Mouse (Mus musculus) neural tube, embryonic 15.5 days (tissue): ENCODE data around the gene Sfrp2. TPM values are rescaled to one million over a fixed set of nuclear protein-coding genes. Genes with fewer than 3 reads are reported as not detected.

Experiments used
- ATAC-seq: fragments of 200-750 bp; cut with Nextera tagmentation; 2 replicates; pipeline ENCODE4 v1.8.0; 2017; ENCODE audit warnings: mild to moderate bottlenecking, moderate TSS enrichment, moderate library complexity; ENCODE audit not compliant: low FRiP score
- H3K27ac ChIP-seq: fragments of 300-500 bp; sonication (generic); replicated peaks from 2 replicates; pipeline ENCODE4 v1.5.1; 2015; ENCODE audit warnings: mild to moderate bottlenecking, inconsistent platforms
- H3K27me3 ChIP-seq: fragments of 300-500 bp; sonication (generic); replicated peaks from 2 replicates; pipeline ENCODE4 v1.6.1; 2015; ENCODE audit warnings: inconsistent platforms
- H3K36me3 ChIP-seq: fragments of 300-500 bp; sonication (generic); 2 replicates; pipeline ENCODE4 v1.6.1; 2015; ENCODE audit warnings: inconsistent platforms
- H3K4me1 ChIP-seq: fragments of 300-500 bp; sonication (generic); 2 replicates; pipeline ENCODE4 v1.6.1; 2015; ENCODE audit warnings: inconsistent platforms
- H3K4me2 ChIP-seq: fragments of 300-500 bp; sonication (generic); 2 replicates; pipeline ENCODE4 v1.6.1; 2015; ENCODE audit warnings: inconsistent platforms, mild to moderate bottlenecking, moderate library complexity
- H3K4me3 ChIP-seq: fragments of 300-500 bp; sonication (generic); replicated peaks from 2 replicates; pipeline ENCODE4 v1.5.1; 2015; ENCODE audit warnings: mild to moderate bottlenecking, inconsistent platforms
- H3K9ac ChIP-seq: fragments of 300-500 bp; sonication (generic); replicated peaks from 2 replicates; pipeline ENCODE4 v1.6.1; 2015; ENCODE audit warnings: mild to moderate bottlenecking, inconsistent platforms
- H3K9me3 ChIP-seq: fragments of 300-500 bp; sonication (generic); replicated peaks from 2 replicates; pipeline ENCODE4 v1.6.1; 2016; ENCODE audit warnings: inconsistent platforms
- WGBS: fragments of 180-500 bp; shearing (Covaris S2); methylation state at CpG from one replicate; pipeline ENCODE4 v1.1.7; 2015; ENCODE audit warnings: mixed read lengths; 5-methylcytosine and 5-hydroxymethylcytosine counted together
- polyA plus RNA-seq: library from polyadenylated mRNA; unstranded; fragments of >200 nt; fragmentation: Nextera tagmentation; extraction: Ambion mirVana; gene quantifications from 2 replicates; pipeline ENCODE4 v1.2.1, GENCODE M21; 2015

Gene Sfrp2
- polyA plus RNA-seq, 1 experiment from 2014 or later, result 70.1 TPM

DNA sequence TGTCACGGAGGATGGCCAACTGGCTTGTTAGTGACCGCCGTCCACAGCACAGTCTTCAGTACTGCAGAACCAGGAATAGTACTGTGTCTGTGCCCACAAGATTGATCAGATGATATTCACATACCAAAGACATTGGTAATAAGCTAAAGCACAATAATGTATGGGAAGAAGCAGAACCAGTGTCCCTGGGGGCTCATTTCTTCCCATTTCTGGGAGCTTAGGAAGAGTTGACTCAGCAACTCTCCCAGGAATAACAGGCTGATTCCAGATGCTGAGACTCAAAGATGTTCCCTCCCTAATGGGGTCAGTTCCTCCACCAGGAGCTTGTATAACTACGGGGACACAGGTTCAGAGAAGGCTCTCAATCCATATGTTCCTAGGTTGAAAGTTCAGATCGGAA, 13.9 kb upstream of the Sfrp2 start:
- no peak for ATAC-seq
- no peaks in the 10 kb centered on the region for H3K27me3 ChIP-seq
- H3K9me3 ChIP-seq, result no peaks in the 10 kb centered on the region
- H3K4me3 ChIP-seq, result no peak overlapping the region
- no peaks in the 10 kb centered on the region for H3K36me3 ChIP-seq
- no peak overlapping the region for H3K4me2 ChIP-seq
- H3K9ac ChIP-seq, result no peak overlapping the region
- WGBS, result 93% methylated on average over 5 of the region's 5 CpGs
- H3K4me1 ChIP-seq, result no peaks in the 10 kb centered on the region
- H3K27ac ChIP-seq, result no peak overlapping the region

DNA sequence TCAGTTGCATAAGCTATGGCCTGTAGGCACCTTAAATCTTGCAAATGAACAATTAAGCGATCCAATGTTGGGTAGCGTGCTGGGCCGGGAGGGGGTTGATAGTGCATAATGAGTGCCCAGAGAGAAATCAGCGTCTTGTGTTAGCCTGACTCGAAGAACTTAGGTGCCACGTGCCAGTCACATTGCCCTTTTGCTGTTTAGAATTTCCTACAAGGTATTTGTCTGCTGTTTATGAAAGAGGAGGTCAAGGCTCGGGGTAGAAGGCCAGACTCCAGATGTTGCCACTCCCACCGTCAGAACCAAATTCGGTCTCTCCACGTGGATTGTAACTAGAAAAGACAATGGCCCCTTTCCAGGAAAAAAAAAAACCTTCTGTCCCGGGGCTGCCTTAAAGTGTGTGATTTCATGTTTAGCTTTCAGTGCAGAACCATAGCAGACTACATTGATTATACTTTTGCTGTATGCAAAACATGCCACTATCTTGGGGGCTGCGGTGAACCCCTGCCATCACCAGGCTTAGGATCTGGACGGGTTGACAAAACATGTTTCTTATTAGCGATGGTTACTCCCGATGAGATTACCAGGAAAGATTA, 11.0 kb upstream of the Sfrp2 start:
- Histone ChIP-seq H3K36me3 (no peaks in the 10 kb centered on the region), H3K27ac (no peak overlapping the region), H3K9me3 (no peaks in the 10 kb centered on the region), H3K4me2 (no peak overlapping the region), H3K9ac (no peak overlapping the region), H3K27me3 (no peaks in the 10 kb centered on the region), H3K4me1 (no peaks in the 10 kb centered on the region), H3K4me3 (no peak overlapping the region)
- 61% methylated on average over 15 of the region's 15 CpGs for WGBS
- no peak for ATAC-seq

DNA sequence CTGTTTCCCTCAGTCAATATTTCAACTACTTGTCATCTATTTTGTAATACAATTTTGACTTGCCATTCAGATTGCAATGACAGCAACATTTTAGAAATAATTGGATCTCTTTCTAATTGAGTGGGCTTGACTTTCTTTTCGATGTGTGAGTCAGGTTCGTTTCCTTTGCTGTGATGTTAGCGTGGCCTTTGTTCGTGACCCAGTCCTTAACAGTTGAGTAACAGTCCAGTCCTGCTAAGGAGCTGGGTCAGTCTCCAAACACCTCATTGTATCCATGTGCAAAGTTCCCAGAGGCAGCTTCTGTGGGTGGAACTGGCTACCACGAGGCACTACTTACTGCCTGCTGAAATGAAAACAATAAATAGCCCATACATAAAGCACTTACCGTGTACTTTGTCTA, 10.5 kb upstream of the Sfrp2 start:
- Histone ChIP-seq H3K9me3 (no peaks in the 10 kb centered on the region), H3K36me3 (no peaks in the 10 kb centered on the region), H3K4me3 (no peak overlapping the region), H3K9ac (no peak overlapping the region), H3K4me2 (no peak overlapping the region), H3K27me3 (no peaks in the 10 kb centered on the region), H3K27ac (no peak overlapping the region), H3K4me1 (no peaks in the 10 kb centered on the region)
- WGBS, result 71% methylated on average over 6 of the region's 6 CpGs
- ATAC-seq, result no peak

DNA sequence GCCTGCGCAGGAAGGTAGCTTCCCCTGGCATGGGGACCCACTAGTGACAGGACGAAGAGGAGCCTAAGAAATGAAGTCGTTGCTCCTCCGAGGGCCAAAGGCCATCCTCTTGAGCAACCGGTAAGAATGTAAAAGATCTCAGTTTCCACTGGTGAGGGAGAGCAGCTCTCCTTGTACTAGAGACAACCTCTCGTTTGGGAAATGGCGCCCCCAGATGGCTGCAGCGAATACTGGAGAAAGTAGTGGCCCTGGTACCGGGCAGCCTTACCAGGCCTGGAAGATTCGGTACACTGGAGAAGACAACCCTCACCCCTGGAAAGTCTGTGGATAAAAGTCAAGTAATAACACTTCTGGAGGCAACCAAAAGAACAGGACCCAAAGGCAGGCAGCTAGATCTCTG, 3.8 kb upstream of the Sfrp2 start:
- Histone ChIP-seq H3K27ac (no peak overlapping the region), H3K36me3 (no peaks in the 10 kb centered on the region), H3K4me2 (no peak overlapping the region), H3K4me3 (no peak overlapping the region), H3K9me3 (no peaks in the 10 kb centered on the region), H3K4me1 (peaks cover 38% of the 10 kb centered on the region), H3K27me3 (0 out of 2 replicates have a peak, but pooled peaks cover 6% of the 10 kb centered on the region), H3K9ac (no peak overlapping the region)
- no peak for ATAC-seq
- WGBS, result 74% methylated on average over 10 of the region's 10 CpGs

DNA sequence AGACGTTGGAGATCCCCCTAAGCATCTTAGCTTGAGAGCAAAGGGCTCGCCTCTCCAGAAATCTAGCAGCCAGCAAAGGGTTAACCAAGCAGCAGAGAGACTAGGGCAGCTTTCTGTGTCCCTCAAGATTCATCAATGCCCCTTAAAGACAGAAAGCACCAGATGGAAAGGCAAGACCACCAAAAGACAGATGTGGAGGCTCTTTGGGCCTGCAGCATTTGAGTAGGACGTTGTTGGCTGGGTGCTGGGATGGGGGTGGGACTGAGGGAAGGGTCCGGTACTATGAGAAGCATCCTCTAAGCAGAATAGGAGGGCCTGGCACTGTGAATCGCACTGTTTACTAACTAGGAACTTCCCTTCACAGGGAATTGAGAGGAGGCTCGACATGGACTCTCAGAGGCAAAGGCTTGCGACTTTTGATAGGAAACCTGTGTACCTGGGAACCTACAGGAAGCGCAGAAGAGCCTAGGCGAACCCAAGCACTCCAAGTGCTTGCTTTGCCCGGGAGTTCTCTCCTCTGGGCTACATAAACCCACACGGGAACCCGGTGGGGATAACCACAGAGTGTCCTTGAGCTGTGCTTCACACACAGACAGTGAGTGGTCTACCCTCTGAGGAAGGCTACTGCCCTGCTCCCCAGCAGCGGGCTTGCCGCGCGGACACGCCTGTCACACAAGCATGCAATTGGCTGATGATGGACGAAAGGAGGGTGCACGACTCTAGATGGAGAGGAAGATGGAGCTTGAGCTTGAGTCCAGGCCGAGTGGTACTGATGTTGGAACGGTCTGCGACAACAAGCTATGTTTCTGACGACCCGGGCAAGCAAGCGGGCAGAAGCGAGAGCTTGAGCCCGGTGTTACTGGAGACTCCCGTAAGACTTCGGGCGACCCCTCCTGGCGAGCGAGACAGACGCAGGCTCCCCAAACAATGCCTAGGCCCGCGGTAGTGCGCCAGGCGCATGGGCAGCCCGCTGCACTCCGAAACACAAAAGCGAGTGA, 2.3 kb upstream of the Sfrp2 start:
- Histone ChIP-seq H3K27me3 (0 out of 2 replicates have a peak, but pooled peaks cover 6% of the 10 kb centered on the region), H3K27ac (0 out of 2 replicates have a peak overlapping the region, but pooled peaks have one; percentile 45), H3K4me2 (peak overlapping the region; percentile 78), H3K4me1 (peaks cover 47% of the 10 kb centered on the region), H3K36me3 (no peaks in the 10 kb centered on the region), H3K4me3 (peak overlapping the region; percentile 36), H3K9ac (peak overlapping the region; percentile 54), H3K9me3 (no peaks in the 10 kb centered on the region)
- ATAC-seq, result peak; percentile 80
- 9% methylated on average over 40 of the region's 40 CpGs for WGBS

DNA sequence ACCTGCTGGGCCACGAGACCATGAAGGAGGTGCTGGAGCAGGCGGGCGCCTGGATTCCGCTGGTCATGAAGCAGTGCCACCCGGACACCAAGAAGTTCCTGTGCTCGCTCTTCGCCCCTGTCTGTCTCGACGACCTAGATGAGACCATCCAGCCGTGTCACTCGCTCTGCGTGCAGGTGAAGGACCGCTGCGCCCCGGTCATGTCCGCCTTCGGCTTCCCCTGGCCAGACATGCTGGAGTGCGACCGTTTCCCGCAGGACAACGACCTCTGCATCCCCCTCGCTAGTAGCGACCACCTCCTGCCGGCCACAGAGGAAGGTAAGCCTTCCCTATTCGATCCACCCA, 577 bp downstream of the Sfrp2 start:
- Histone ChIP-seq H3K9me3 (no peaks in the 10 kb centered on the region), H3K4me3 (peak overlapping the region; percentile 62), H3K4me1 (peaks cover 52% of the 10 kb centered on the region), H3K4me2 (peak overlapping the region; percentile 98), H3K9ac (peak overlapping the region; percentile 63), H3K36me3 (no peaks in the 10 kb centered on the region), H3K27me3 (0 out of 2 replicates have a peak, but pooled peaks cover 6% of the 10 kb centered on the region), H3K27ac (peak overlapping the region; percentile 60; the same call in 1 of the 2 replicates)
- peak; percentile 30 for ATAC-seq
- under 1% methylated on average over 24 of the region's 25 CpGs for WGBS

DNA sequence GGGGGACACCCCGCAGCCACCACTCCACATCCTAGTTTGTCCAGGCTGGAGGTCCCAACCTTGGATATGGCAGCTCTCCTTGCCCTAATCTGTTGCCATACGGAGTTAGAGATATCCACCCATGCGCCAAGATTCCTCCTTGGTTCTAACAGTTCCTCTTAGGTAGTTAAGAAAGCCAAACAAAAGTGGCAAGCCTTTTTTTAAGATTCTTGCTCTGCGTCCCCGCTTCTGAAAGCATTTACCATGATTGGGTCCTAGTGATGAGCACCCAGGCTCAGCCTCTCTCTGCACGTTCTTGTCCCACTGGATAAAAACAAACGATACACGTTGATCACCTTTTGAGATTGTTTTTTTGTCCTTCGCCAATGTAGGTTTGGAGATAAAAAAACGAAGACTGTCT, 1.0 kb downstream of the Sfrp2 start:
- peak overlapping the region; percentile 62 for H3K4me3 ChIP-seq
- no peak for ATAC-seq
- H3K9ac ChIP-seq, result no peak overlapping the region
- 4% methylated on average over 10 of the region's 10 CpGs for WGBS
- H3K9me3 ChIP-seq, result no peaks in the 10 kb centered on the region
- no peak overlapping the region for H3K27ac ChIP-seq
- H3K36me3 ChIP-seq, result no peaks in the 10 kb centered on the region
- 0 out of 2 replicates have a peak, but pooled peaks cover 5% of the 10 kb centered on the region for H3K27me3 ChIP-seq
- H3K4me2 ChIP-seq, result peak overlapping the region; percentile 98
- peaks cover 52% of the 10 kb centered on the region for H3K4me1 ChIP-seq

DNA sequence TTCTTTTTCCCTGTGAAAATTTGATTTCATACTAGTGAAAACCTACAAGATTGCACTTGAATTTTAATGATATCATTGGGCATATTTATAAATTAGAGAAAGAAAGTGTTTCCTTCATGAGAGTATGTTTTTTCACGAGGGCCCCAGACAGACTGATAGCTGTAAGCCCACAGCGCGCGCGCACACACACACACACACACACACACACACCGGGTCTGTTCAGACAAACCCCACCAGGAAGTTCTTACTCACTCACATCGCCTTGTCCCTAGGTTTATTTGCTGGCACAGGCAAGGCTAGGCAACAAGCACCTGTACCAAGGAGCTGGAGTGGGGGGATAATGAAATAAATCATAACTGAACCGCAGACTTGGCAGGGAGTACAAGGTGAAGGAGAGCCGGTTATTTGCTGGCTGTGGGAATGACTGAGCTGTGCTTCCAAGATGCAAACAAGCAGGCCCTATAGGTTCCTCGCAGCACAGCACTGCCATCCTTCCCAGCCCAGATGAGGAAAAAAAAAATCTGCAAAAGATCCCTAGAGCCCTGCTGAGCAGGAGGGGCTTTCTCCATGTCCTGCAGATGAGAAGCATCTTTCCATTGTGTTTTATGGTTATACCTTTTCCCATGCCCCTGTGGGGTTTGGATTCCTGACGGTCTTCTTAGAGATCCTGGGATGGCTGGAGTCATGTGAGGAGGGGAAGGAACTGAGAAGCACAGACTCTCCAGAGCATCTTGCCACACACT, 2.3 kb downstream of the Sfrp2 start:
- WGBS, result 17% methylated on average over 11 of the region's 11 CpGs
- peak overlapping the region; percentile 98 for H3K4me2 ChIP-seq
- 0 out of 2 replicates have a peak, but pooled peaks cover 3% of the 10 kb centered on the region for H3K27me3 ChIP-seq
- no peaks in the 10 kb centered on the region for H3K9me3 ChIP-seq
- peak overlapping the region; percentile 26; the same call in 1 of the 2 replicates for H3K9ac ChIP-seq
- H3K36me3 ChIP-seq, result peaks cover 3% of the 10 kb centered on the region; the same call in 1 of the 2 replicates
- H3K4me1 ChIP-seq, result peaks cover 48% of the 10 kb centered on the region
- peak overlapping the region; percentile 17 for H3K4me3 ChIP-seq
- no peak for ATAC-seq
- H3K27ac ChIP-seq, result 0 out of 2 replicates have a peak overlapping the region, but pooled peaks have one; percentile 13

DNA sequence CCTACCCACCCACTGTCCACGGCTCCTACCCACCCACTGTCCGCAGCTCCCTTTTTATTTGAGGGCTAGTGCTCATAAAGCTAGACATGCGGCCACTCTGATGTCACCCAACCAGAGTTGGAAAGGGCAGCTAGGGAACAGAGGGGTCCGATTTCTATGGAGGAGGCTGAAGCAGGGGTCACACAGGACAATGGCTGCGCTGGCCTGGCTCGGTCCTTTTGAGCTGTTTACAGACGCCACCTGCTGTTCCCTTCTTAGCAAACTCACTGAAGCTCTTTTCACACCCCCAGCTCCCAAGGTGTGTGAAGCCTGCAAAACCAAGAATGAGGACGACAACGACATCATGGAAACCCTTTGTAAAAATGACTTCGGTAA, 2.9 kb downstream of the Sfrp2 start:
- 9% methylated on average over 10 of the region's 10 CpGs for WGBS
- no peak for ATAC-seq
- Histone ChIP-seq H3K27ac (no peak overlapping the region), H3K9ac (peak overlapping the region; percentile 26; the same call in 1 of the 2 replicates), H3K36me3 (peaks cover 3% of the 10 kb centered on the region; the same call in 1 of the 2 replicates), H3K9me3 (no peaks in the 10 kb centered on the region), H3K4me3 (peak overlapping the region; percentile 17), H3K27me3 (0 out of 2 replicates have a peak, but pooled peaks cover 3% of the 10 kb centered on the region), H3K4me2 (peak overlapping the region; percentile 98), H3K4me1 (peaks cover 43% of the 10 kb centered on the region)

DNA sequence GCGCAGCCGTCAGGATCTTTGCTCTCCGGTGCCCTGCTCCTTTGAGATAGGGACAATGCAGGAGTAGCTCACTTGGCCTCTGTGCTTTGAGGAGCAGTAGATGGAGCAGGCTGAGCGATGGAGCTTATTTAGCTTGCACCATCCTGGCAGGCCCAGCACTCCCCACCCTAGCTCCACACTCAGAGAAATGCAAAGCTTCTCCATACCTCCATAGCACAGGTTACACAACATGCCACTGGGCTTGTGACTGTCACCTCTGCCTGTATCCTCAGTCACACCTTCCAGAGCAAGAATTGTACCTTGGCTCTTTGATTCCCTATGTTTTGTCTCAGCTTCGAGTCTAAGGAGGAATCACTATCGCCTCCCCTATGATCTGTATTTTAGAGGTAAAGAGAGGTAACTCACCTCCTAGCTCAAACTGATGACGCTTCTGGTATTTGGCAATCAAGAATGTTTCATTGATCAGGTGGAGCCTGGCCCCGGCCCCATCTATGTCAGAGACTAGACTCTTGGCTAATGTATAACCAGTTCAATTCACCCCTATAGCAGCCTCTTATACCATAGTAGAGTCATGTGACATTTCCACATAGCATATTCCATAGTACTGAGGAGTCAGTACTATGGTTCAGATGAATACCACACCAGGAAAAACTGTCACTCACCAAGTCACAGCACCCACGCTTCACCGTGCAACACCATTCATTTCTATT, 5.2 kb downstream of the Sfrp2 start:
- WGBS, result 92% methylated on average over 10 of the region's 10 CpGs
- no peak for ATAC-seq
- H3K9ac ChIP-seq, result no peak overlapping the region

DNA sequence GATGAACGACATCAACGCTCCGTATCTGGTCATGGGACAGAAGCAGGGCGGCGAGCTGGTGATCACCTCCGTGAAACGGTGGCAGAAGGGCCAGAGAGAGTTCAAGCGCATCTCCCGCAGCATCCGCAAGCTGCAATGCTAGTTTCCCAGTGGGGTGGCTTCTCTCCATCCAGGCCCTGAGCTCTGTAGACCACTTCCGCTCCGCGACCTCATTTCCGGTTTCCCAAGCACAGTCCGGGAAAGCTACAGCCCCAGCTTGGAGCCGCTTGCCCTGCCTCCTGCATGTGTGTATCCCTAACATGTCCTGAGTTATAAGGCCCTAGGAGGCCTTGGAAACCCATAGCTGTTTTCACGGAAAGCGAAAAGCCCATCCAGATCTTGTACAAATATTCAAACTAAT, 7.2 kb downstream of the Sfrp2 start:
- no peak for ATAC-seq
- WGBS, result 91% methylated on average over 18 of the region's 18 CpGs
- Histone ChIP-seq H3K36me3 (peaks cover 3% of the 10 kb centered on the region; the same call in 1 of the 2 replicates), H3K27ac (no peak overlapping the region), H3K9me3 (no peaks in the 10 kb centered on the region), H3K4me3 (no peak overlapping the region), H3K4me2 (no peak overlapping the region), H3K9ac (no peak overlapping the region), H3K4me1 (peaks cover 10% of the 10 kb centered on the region), H3K27me3 (no peaks in the 10 kb centered on the region)

More for the DNA sequence above, 5.2 kb downstream of the Sfrp2 start:
- H3K4me3 ChIP-seq, result no peak overlapping the region
- 0 out of 2 replicates have a peak, but pooled peaks cover 3% of the 10 kb centered on the region for H3K27me3 ChIP-seq
- H3K4me1 ChIP-seq, result peaks cover 24% of the 10 kb centered on the region
- H3K27ac ChIP-seq, result no peak overlapping the region
- H3K36me3 ChIP-seq, result peaks cover 3% of the 10 kb centered on the region; the same call in 1 of the 2 replicates
- no peaks in the 10 kb centered on the region for H3K9me3 ChIP-seq
- no peak overlapping the region for H3K4me2 ChIP-seq
